ENCODE assay signal across 16 mouse cellular contexts in genomic region chr12:10820335-10820734, GRCm38 (mm10).
DNase-seq lines count a peak whose midpoint lies in the region; ATAC-seq and TF ChIP-seq lines count a peak whose summit lies in the region.
"Had no signal": no experiment of that assay in that cellular context is flagged by ENCODE, and none has a peak within 500 bp of the region (broad histone marks: within the 10 kb centered on the region; RNA-seq: fewer than 3 reads in every experiment).

No protein-coding gene starts in this region.

- no peaks in the 10 kb centered on the region for H3K4me1 ChIP-seq in midbrain, postnatal 0 days (ENCODE audit: insufficient read depth, low read length)
- no peaks in the 10 kb centered on the region for H3K4me1 ChIP-seq in midbrain, embryonic 10.5 days
- H3K4me1 ChIP-seq: embryonic facial prominence, embryonic 10.5 days; heart, embryonic 10.5 days; hindbrain, embryonic 15.5 days had no signal

- ATAC-seq in midbrain, postnatal 0 days (ENCODE audit: low FRiP score): no peak

- WGBS in midbrain, postnatal 0 days: 93% methylated on average over 2 of the region's 2 CpGs
- WGBS in midbrain, embryonic 10.5 days: 94% methylated on average over 2 of the region's 2 CpGs

- no peak for TF ChIP-seq CTCF in midbrain, postnatal 0 days (IDR thresholded peaks at IDR 0.05)

- no peaks in the 10 kb centered on the region for H3K27me3 ChIP-seq in midbrain, postnatal 0 days (ENCODE audit: insufficient read depth, low read length)
- no peaks in the 10 kb centered on the region for H3K27me3 ChIP-seq in midbrain, embryonic 10.5 days (ENCODE audit: low read depth, poor library complexity, severe bottlenecking)
- H3K27me3 ChIP-seq: hindbrain, embryonic 15.5 days had no signal

- H3K36me3 ChIP-seq in midbrain, postnatal 0 days (ENCODE audit: insufficient read depth, low read length): no peaks in the 10 kb centered on the region
- no peaks in the 10 kb centered on the region for H3K36me3 ChIP-seq in midbrain, embryonic 10.5 days
- H3K36me3 ChIP-seq: embryonic facial prominence, embryonic 10.5 days; heart, embryonic 10.5 days; hindbrain, embryonic 15.5 days had no signal

- H3K27ac ChIP-seq in midbrain, postnatal 0 days (ENCODE audit: low read depth, low read length): no peak overlapping the region
- H3K27ac ChIP-seq in midbrain, embryonic 10.5 days (replicated peaks): no peak overlapping the region
- H3K27ac ChIP-seq: embryonic facial prominence, embryonic 10.5 days; heart, embryonic 10.5 days; hindbrain, embryonic 15.5 days had no signal

- H3K9ac ChIP-seq in midbrain, postnatal 0 days (replicated peaks; ENCODE audit: low read length, poor library complexity, severe bottlenecking): no peak overlapping the region
- H3K9ac ChIP-seq: hindbrain, embryonic 15.5 days had no signal

- intact Hi-C loops in heart, postnatal 36 days (cut with DNase I): no loop called here

- peak; percentile 33 to 34 for DNase-seq in cerebellum, postnatal 14 days
- DNase-seq in cerebellum, postnatal 36 days: no peak
- DNase-seq in heart, adult 11 months: peak; percentile 25
- no peak for DNase-seq in heart, postnatal 36 days
- DNase-seq in midbrain, postnatal 0 days (ENCODE audit: low spot score): peak; percentile 10
- DNase-seq in midbrain, embryonic 10.5 days (ENCODE audit: low spot score): no peak
- no peak for DNase-seq in adrenal gland, adult 2 months
- DNase-seq: adrenal gland, postnatal 14 days; cerebellum, adult 2 months; gastrocnemius, postnatal 36 days; heart, adult 18-20 months; heart, postnatal 10 days; kidney, adult 11 months had no signal

- no peaks in the 10 kb centered on the region for H3K9me3 ChIP-seq in midbrain, postnatal 0 days (ENCODE audit: low read length)
- no peaks in the 10 kb centered on the region for H3K9me3 ChIP-seq in midbrain, embryonic 10.5 days (replicated peaks)
- H3K9me3 ChIP-seq: embryonic facial prominence, embryonic 10.5 days; heart, embryonic 10.5 days; hindbrain, embryonic 15.5 days had no signal

- H3K4me2 ChIP-seq in midbrain, postnatal 0 days (ENCODE audit: low read depth, low read length, poor library complexity, severe bottlenecking): no peak overlapping the region
- H3K4me2 ChIP-seq: hindbrain, embryonic 15.5 days had no signal

- no peak overlapping the region for H3K4me3 ChIP-seq in midbrain, postnatal 0 days (ENCODE audit: low read depth, low read length)
- no peak overlapping the region for H3K4me3 ChIP-seq in midbrain, embryonic 10.5 days
- H3K4me3 ChIP-seq: embryonic facial prominence, embryonic 10.5 days; heart, embryonic 10.5 days; hindbrain, embryonic 15.5 days had no signal

Comparison
In these comparisons a context has a peak if more than half of its experiments do, and no peak if none do; other contexts are left out.
1. DNase-seq: peak in cerebellum, postnatal 14 days (2 of 2), heart, adult 11 months (single experiment) and midbrain, postnatal 0 days (single experiment); none in cerebellum, postnatal 36 days (0 of 2), heart, postnatal 36 days (0 of 2), midbrain, embryonic 10.5 days (single experiment) and adrenal gland, adult 2 months (single experiment).